In genomic region chr10:92081199-92081598, GRCm38 (mm10) we compare ENCODE assay signal across 19 mouse cellular contexts.
DNase-seq lines count a peak whose midpoint lies in the region; ATAC-seq lines count a peak whose summit lies in the region.
"Had no signal": no experiment of that assay in that cellular context is flagged by ENCODE, and none has a peak within 500 bp of the region (broad histone marks: within the 10 kb centered on the region; RNA-seq: fewer than 3 reads in every experiment).

No protein-coding gene starts in this region.

- DNase-seq in gastrocnemius, adult 18-20 months (ENCODE audit: low spot score) = peak; percentile 5
- DNase-seq in gastrocnemius, postnatal 36 days = no peak
- DNase-seq in embryonic facial prominence, embryonic 14.5 days (ENCODE audit: low spot score) = peak; percentile 34
- DNase-seq in mesoderm, embryonic 11.5 days (ENCODE audit: low read depth, low spot score) = peak; percentile 18
- peak; percentile 29 for DNase-seq in retina, postnatal 1 day
- DNase-seq in cerebellum, postnatal 4 days (ENCODE audit: low spot score in 2 of 2) = no peak
- DNase-seq in layer of hippocampus, postnatal 25 days (ENCODE audit: extremely low spot score in 1 of 2, low spot score in 1 of 2) = no peak
- DNase-seq: adrenal gland, postnatal 10 days; B cell, adult 2 months; cerebellum, adult 9-11 months; heart, postnatal 10 days; kidney, postnatal 4 days; liver; spleen, adult 18-20 months; thymus, postnatal 36 days had no signal

- H3K27me3 ChIP-seq in embryonic facial prominence, embryonic 14.5 days (replicated peaks; ENCODE audit: control insufficient read depth, insufficient read depth, low read length) = no peaks in the 10 kb centered on the region
- H3K27me3 ChIP-seq: lung, embryonic 15.5 days; megakaryocyte, embryonic 14.5 days; neural tube, embryonic 13.5 days had no signal

- no peak overlapping the region for H3K9ac ChIP-seq in embryonic facial prominence, embryonic 14.5 days (ENCODE audit: low read depth, low read length)
- H3K9ac ChIP-seq: lung, embryonic 15.5 days; neural tube, embryonic 13.5 days had no signal

- H3K36me3 ChIP-seq in embryonic facial prominence, embryonic 14.5 days (ENCODE audit: control insufficient read depth, insufficient read depth, low read length) = no peaks in the 10 kb centered on the region
- H3K36me3 ChIP-seq: lung, embryonic 15.5 days had no signal

- peaks cover 3% of the 10 kb centered on the region; the same call in 1 of the 2 replicates for H3K4me1 ChIP-seq in embryonic facial prominence, embryonic 14.5 days (ENCODE audit: control insufficient read depth, insufficient read depth, low read length)
- H3K4me1 ChIP-seq: lung, embryonic 15.5 days; megakaryocyte, embryonic 14.5 days had no signal

- intact Hi-C loops in gastrocnemius, postnatal 36 days (cut with DNase I) = no loop called here

- H3K4me3 ChIP-seq in embryonic facial prominence, embryonic 14.5 days (ENCODE audit: low read depth, low read length) = no peak overlapping the region
- H3K4me3 ChIP-seq: lung, embryonic 15.5 days; megakaryocyte, embryonic 14.5 days; neural tube, embryonic 13.5 days had no signal

- ATAC-seq in embryonic facial prominence, embryonic 14.5 days (ENCODE audit: low read depth) = peak; percentile 44; the same call in 1 of the 2 replicates
- ATAC-seq: intestine, postnatal 0 days had no signal

- H3K27ac ChIP-seq in embryonic facial prominence, embryonic 14.5 days (replicated peaks; ENCODE audit: low read depth, low read length) = no peak overlapping the region
- H3K27ac ChIP-seq: lung, embryonic 15.5 days had no signal

- H3K9me3 ChIP-seq in embryonic facial prominence, embryonic 14.5 days (ENCODE audit: control insufficient read depth, low read length) = no peaks in the 10 kb centered on the region
- H3K9me3 ChIP-seq: lung, embryonic 15.5 days; neural tube, embryonic 13.5 days had no signal

- H3K4me2 ChIP-seq in embryonic facial prominence, embryonic 14.5 days (ENCODE audit: low read depth, low read length) = no peak overlapping the region
- H3K4me2 ChIP-seq: lung, embryonic 15.5 days; neural tube, embryonic 13.5 days had no signal

- 56% methylated on average over 1 of the region's 1 CpGs for WGBS in embryonic facial prominence, embryonic 14.5 days

Comparison
In these comparisons a context has a peak if more than half of its experiments do, and no peak if none do; other contexts are left out.
1. DNase-seq: peak in gastrocnemius, adult 18-20 months (single experiment), embryonic facial prominence, embryonic 14.5 days (single experiment), mesoderm, embryonic 11.5 days (single experiment) and retina, postnatal 1 day (single experiment); none in gastrocnemius, postnatal 36 days (0 of 2), cerebellum, postnatal 4 days (0 of 2) and layer of hippocampus, postnatal 25 days (0 of 2).